Mouse (Mus musculus) G1E (cell line): ENCODE measurements around the gene Atg9b. TPM values are rescaled to one million over a fixed set of nuclear protein-coding genes. Genes with fewer than 3 reads are reported as not detected.
A peak's percentile ranks its signal among the peaks of the same experiment; 100 is the strongest.

Experiments used
- ATAC-seq: 2 replicates; pipeline ENCODE4 v1.8.0; 2016; ENCODE audit warnings: mild to moderate bottlenecking; ENCODE audit not compliant: insufficient number of reproducible peaks, poor library complexity, low FRiP score, severe bottlenecking; ENCODE audit errors: extremely low read depth
- DNase-seq: peaks from one replicate; pipeline ENCODE4 v3.0.0; 2012; ENCODE audit warnings: low spot score
- H3K27me3 ChIP-seq: 2 replicates; pipeline ENCODE4 v1.6.1; 2012; ENCODE audit warnings: mild to moderate bottlenecking, low read length, inconsistent platforms; ENCODE audit not compliant: insufficient read depth
- H3K36me3 ChIP-seq: replicated peaks from 2 replicates; pipeline ENCODE3; 2012; ENCODE audit warnings: mild to moderate bottlenecking, inconsistent platforms
- H3K4me1 ChIP-seq: 2 replicates; pipeline ENCODE4 v1.6.1; 2012; ENCODE audit warnings: low read depth, low read length, inconsistent platforms, mixed read lengths; ENCODE audit not compliant: insufficient read depth
- H3K4me3 ChIP-seq: 2 replicates; pipeline ENCODE4 v1.5.1; 2012; ENCODE audit warnings: low read depth, mild to moderate bottlenecking, inconsistent platforms, low read length, moderate library complexity, mixed read lengths
- H3K9me3 ChIP-seq: replicated peaks from 2 replicates; pipeline ENCODE4 v1.6.1; 2012; ENCODE audit warnings: inconsistent platforms
- CTCF ChIP-seq: IDR thresholded peaks from 2 replicates; pipeline ENCODE4 v1.5.1; 2012; ENCODE audit warnings: low read depth, low read length, inconsistent platforms, mixed read lengths
- GATA1 ChIP-seq: IDR thresholded peaks from 2 replicates; pipeline ENCODE4 v1.6.1; 2012; ENCODE audit warnings: borderline replicate concordance, low read length, inconsistent platforms, mixed read lengths
- GATA2 ChIP-seq: IDR thresholded peaks from 2 replicates; pipeline ENCODE4 v1.6.1; 2012; ENCODE audit warnings: low read depth, low read length, inconsistent platforms, borderline replicate concordance
- POLR2AphosphoS5 ChIP-seq: IDR thresholded peaks from 2 replicates; pipeline ENCODE4 v1.6.1; 2012; ENCODE audit warnings: low read depth, low read length, inconsistent platforms; ENCODE audit not compliant: insufficient replicate concordance
- TAL1 ChIP-seq: conservative IDR thresholded peaks from 2 replicates; pipeline ENCODE4 v1.6.1; 2012; ENCODE audit warnings: low read depth, low read length, inconsistent platforms, mixed read lengths
- polyA plus RNA-seq: library from polyadenylated mRNA; stranded (reverse); fragments of >175 nt; gene quantifications from 2 replicates; pipeline ENCODE4 v1.2.3, GENCODE M21; 2012
- total RNA-seq, 2 experiments: library from RNA; stranded (forward) in 1 of 2; stranded (reverse) in 1 of 2; fragments of 200-1000 nt in 1 of 2; fragments of >200 nt in 1 of 2; fragmentation: Nextera tagmentation in 1 of 2; gene quantifications; 2 replicates each; pipeline ENCODE4 v1.2.3; 2014 to 2017

Gene Atg9b
- total and polyA plus RNA-seq, 3 experiments = 0.11 to 0.15 TPM; not detected in 1

DNA sequence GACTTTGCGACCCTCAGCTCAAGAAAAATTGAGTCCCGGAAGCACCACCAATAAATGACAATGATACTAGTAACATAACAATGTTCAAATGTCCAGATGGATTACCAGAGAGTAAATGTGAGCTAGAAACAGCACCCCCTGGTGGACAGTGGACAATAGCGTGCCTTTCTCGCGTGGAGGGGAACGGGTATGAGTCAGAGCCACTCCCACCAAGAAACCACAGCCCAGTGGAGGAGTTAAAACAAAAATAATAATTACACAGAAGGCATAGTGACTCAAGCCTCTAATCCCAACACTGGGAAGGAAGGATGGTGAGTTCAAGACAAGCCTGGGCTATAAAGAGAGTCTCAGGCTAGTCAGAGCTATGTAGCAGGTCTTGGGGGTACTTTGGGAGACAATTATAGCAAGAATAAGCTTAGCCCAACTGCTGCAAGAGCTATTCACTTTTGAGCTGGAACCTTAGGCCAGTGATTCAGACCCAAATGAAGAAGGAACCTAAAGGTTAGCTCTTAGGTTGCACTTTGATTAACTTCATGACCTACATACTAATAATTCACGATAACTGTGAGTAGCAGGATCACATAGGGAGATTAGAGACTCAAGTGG lies 1.6 kb upstream of the Atg9b start, which contains the start of gene Abcb8:
Gene Abcb8, plus strand, starts transcription at position 272 of the 606 bp plus-strand sequence.
- H3K4me1 ChIP-seq = peaks cover 66% of the 10 kb centered on the region
- no peaks in the 10 kb centered on the region for H3K27me3 ChIP-seq
- ATAC-seq = peak; percentile 9; the same call in 1 of the 2 replicates
- TF ChIP-seq GATA2 (no peak), CTCF (peak; percentile 86)
- DNase-seq = peak; percentile 76
- H3K9me3 ChIP-seq = no peaks in the 10 kb centered on the region
- H3K36me3 ChIP-seq = peaks cover 22% of the 10 kb centered on the region
- H3K4me3 ChIP-seq = peak within 1 kb of the TSS; percentile 76

- ATAC-seq (no peak), DNase-seq (no peak)
- Histone ChIP-seq H3K4me3 (no peak overlapping the region), H3K27me3 (peaks cover 7% of the 10 kb centered on the region; the same call in 1 of the 2 replicates), H3K4me1 (peaks cover 68% of the 10 kb centered on the region), H3K36me3 (peaks cover 15% of the 10 kb centered on the region), H3K9me3 (peaks cover 7% of the 10 kb centered on the region)
- TF ChIP-seq POLR2AphosphoS5 (no peak), CTCF (no peak), TAL1 (no peak), GATA2 (no peak), GATA1 (no peak)
Measured at GRCm38 (mm10) chr5:24392724-24393123, 781 bp upstream of the Atg9b start.

DNA sequence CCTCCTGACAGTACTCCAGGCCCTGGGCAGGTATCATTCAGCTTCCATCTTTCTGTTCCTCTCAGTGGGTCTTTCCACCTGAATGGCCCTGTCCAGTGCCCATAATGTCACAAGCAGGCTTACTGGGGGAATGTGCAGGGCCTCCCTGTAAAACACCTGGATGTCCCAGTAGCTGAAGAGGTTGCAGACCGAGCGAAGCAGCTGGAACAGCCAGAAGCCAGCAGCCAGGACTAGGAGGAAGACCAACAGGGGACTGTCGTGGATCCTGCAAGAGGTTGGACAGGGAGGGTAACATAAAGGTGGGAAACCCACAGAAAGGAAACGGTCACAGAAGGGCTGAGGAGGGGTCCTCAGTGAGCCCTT lies 2.3 kb downstream of the Atg9b start:
- H3K27me3 ChIP-seq = peaks cover 20% of the 10 kb centered on the region

DNA sequence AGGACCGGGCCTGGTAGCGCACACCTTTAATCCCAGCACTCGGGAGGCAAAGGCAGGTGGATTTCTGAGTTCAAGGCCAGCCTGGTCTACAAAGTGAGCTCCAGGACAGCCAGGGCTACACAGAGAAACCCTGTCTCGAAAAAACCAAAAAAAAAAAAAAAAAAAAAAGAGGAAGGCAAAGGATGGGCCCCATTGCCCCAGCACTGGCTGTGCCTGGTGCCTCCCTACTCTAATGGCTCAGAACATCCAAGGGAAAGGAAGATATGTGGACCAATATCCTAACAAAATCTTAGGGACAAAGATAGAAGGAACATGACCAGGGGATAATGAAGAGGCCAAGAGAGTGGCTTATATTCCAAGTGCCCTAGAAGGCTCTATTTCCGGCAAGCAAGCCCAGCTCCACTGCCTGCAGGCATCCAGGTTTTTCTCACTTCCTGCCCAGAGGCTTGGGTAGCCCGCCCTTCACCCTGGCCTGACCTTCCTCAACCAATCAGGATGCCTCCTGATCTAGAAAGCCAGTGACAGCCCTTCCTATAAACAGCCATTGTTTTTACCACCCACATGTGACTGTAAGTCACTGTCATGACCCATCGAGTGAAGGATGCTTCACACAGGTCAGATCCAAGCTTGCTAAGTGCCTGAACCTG lies 2.8 kb downstream of the Atg9b start:
- peak overlapping the region; percentile 42; the same call in 1 of the 2 replicates for H3K4me3 ChIP-seq
- peak; percentile 54 for ATAC-seq

More for the DNA sequence above, 2.3 kb downstream of the Atg9b start:
- ATAC-seq (no peak), DNase-seq (no peak)
- Histone ChIP-seq H3K36me3 (peaks cover 2% of the 10 kb centered on the region), H3K4me1 (peaks cover 71% of the 10 kb centered on the region), H3K9me3 (peaks cover 13% of the 10 kb centered on the region), H3K4me3 (peak overlapping the region; percentile 42; the same call in 1 of the 2 replicates)
- TF ChIP-seq GATA1 (no peak), GATA2 (no peak), CTCF (no peak), POLR2AphosphoS5 (no peak), TAL1 (no peak)

GRCm38 (mm10) chr5:24388246-24388915 lies 3.6 kb downstream of the Atg9b start:
- DNase-seq = no peak
- peaks cover 13% of the 10 kb centered on the region for H3K9me3 ChIP-seq
- peaks cover 2% of the 10 kb centered on the region for H3K36me3 ChIP-seq
- TF ChIP-seq CTCF (no peak), GATA1 (no peak), POLR2AphosphoS5 (no peak), TAL1 (no peak), GATA2 (no peak)
- H3K4me3 ChIP-seq = peak overlapping the region; percentile 16; the same call in 1 of the 2 replicates
- H3K27me3 ChIP-seq = peaks cover 20% of the 10 kb centered on the region
- no peak for ATAC-seq
- peaks cover 75% of the 10 kb centered on the region for H3K4me1 ChIP-seq

More for the DNA sequence above, 2.8 kb downstream of the Atg9b start:
- no peak for TF ChIP-seq TAL1
- TF ChIP-seq POLR2AphosphoS5 = no peak
- TF ChIP-seq CTCF = no peak
- no peak for TF ChIP-seq GATA2
- no peak for TF ChIP-seq GATA1
- H3K4me1 ChIP-seq = peaks cover 75% of the 10 kb centered on the region
- peak; percentile 89 for DNase-seq
- H3K36me3 ChIP-seq = peaks cover 2% of the 10 kb centered on the region
- H3K9me3 ChIP-seq = peaks cover 13% of the 10 kb centered on the region
- H3K27me3 ChIP-seq = peaks cover 20% of the 10 kb centered on the region

DNA sequence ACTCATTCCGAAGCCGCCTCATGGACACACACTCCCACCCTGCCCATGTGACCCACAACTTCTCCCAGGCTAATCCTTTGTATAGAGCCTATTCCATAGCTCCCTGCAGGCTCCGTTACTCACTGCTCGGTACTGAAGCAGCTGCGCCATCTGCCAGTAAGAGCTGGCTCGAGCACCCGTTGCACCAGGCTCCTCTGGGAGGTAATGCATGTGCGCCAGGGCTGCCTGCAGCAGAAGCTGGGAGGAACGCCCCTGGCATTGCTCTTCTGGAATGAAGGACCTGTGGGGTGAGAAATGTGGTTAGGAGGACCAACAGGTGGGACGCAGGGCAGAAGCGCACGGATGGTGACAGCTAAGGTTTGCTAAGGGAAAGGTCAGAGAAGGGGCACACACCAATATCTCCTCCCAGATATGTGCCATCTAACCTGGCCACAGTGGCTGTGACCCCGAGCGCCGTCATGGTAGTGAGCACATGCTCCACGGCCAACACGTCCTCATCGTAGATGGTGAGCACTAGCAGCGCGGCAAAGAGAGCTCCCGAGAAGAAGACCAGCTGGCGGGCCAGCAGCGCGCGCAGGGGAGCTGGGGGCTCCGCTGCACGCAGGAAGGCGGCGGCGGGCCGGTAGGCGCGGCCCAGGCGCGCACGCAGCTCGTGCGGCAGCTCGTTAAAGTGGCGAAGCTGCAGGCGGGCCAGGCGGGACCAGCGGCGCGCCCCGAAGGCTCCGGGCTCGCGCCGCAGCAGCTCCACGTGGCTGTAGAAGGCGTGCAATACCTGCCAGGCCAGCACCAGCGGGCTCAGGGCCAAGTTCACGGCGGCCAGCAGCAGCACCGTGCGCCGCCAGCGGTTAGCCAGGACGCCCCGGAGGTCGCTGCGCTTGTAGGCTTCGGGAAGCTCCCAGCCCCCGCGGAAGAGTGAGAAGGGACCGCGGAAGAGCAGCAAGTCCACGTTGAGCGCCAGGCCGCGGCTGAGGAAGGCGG lies 4.4 kb downstream of the Atg9b start:
- DNase-seq (no peak), ATAC-seq (no peak)
- TF ChIP-seq TAL1 (no peak), GATA2 (no peak), GATA1 (no peak), CTCF (no peak), POLR2AphosphoS5 (no peak)
- Histone ChIP-seq H3K9me3 (peaks cover 13% of the 10 kb centered on the region), H3K4me3 (peak overlapping the region; percentile 16; the same call in 1 of the 2 replicates), H3K36me3 (peaks cover 2% of the 10 kb centered on the region), H3K4me1 (peaks cover 75% of the 10 kb centered on the region), H3K27me3 (peaks cover 20% of the 10 kb centered on the region)
